Mouse (Mus musculus) thymus, adult 2 months (tissue): ENCODE results near the gene Smarca4. TPM values are rescaled to one million over a fixed set of nuclear protein-coding genes. Genes with fewer than 3 reads are reported as not detected.

Source experiments
- DNase-seq: peaks from one replicate; pipeline ENCODE4 v3.0.0; 2021
- H3K27ac ChIP-seq: fragments of 200-500 bp; 2 replicates; pipeline ENCODE4 v1.5.1; 2012; ENCODE audit warnings: low read length, control low read depth; ENCODE audit not compliant: control insufficient read depth, insufficient read depth
- H3K27me3 ChIP-seq: fragments of 200-500 bp; 2 replicates; pipeline ENCODE4 v1.6.1; 2012; ENCODE audit warnings: mild to moderate bottlenecking, low read length, moderate library complexity, mixed read lengths; ENCODE audit not compliant: control insufficient read depth, insufficient read depth
- H3K36me3 ChIP-seq: fragments of 200-500 bp; 2 replicates; pipeline ENCODE4 v1.6.1; 2012; ENCODE audit warnings: mild to moderate bottlenecking, low read length, moderate library complexity; ENCODE audit not compliant: control insufficient read depth, insufficient read depth
- H3K4me1 ChIP-seq: fragments of 200-500 bp; replicated peaks from 2 replicates; pipeline ENCODE4 v1.6.1; 2012; ENCODE audit warnings: low read length; ENCODE audit not compliant: control insufficient read depth, insufficient read depth
- H3K4me3 ChIP-seq: fragments of 200-500 bp; 2 replicates; pipeline ENCODE4 v1.5.1; 2012; ENCODE audit warnings: mild to moderate bottlenecking, low read length, control low read depth, moderate library complexity; ENCODE audit not compliant: control insufficient read depth, insufficient read depth
- CTCF ChIP-seq: fragments of 200-500 bp; IDR thresholded peaks from 2 replicates; pipeline ENCODE4 v1.5.1; 2012; ENCODE audit warnings: mild to moderate bottlenecking, control low read depth, low read length, moderate library complexity, borderline replicate concordance; ENCODE audit not compliant: control insufficient read depth, poor library complexity, insufficient read depth; ENCODE audit errors: extremely low read depth
- POLR2A ChIP-seq: fragments of 200-500 bp; IDR thresholded peaks from 2 replicates; pipeline ENCODE4 v1.6.1; 2012; ENCODE audit warnings: mild to moderate bottlenecking, low read length, control low read depth, moderate library complexity; ENCODE audit not compliant: control insufficient read depth, poor library complexity, insufficient read depth; ENCODE audit errors: extremely low read depth
- WGBS: fragments of 180-500 bp; shearing (Covaris S2); methylation state at CpG from one replicate; pipeline ENCODE4 v1.1.7; 2018; 5-methylcytosine and 5-hydroxymethylcytosine counted together
- polyA plus RNA-seq: library from polyadenylated mRNA; depleted of rRNA; stranded (reverse); fragments of >200 nt; gene quantifications from 2 replicates; pipeline ENCODE4 v1.2.3, GENCODE M21; 2012

The Smarca4 gene
- polyA plus RNA-seq, 1 experiment: 156 TPM

DNA sequence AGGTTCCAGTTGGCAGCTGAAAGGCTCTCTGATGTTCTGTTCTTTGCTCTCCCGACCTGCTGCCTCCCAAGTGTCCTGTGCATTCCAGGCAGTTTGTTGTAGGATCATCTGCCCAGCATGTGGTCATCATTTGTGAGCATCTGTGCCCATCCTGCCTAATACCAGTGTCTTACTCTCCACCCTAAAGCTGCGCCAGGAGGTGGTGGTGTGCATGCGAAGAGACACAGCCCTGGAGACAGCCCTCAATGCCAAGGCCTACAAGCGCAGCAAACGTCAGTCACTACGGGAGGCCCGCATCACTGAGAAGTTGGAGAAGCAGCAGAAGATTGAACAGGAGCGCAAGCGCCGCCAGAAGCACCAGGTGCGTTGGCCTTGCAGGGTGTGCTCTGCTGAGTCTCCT, 23.1 kb downstream of the Smarca4 start:
- 97% methylated on average over 11 of the region's 11 CpGs for WGBS
- TF ChIP-seq CTCF (no peak), POLR2A (no peak)
- no peaks in the 10 kb centered on the region for H3K27me3 ChIP-seq
- no peaks in the 10 kb centered on the region for H3K4me1 ChIP-seq
- no peak overlapping the region for H3K4me3 ChIP-seq
- no peak for DNase-seq
- H3K27ac ChIP-seq: no peak overlapping the region
- H3K36me3 ChIP-seq: peaks cover 98% of the 10 kb centered on the region

GRCm38 (mm10) chr9:21646366-21646765, 30.4 kb downstream of the Smarca4 start:
- H3K36me3 ChIP-seq: peaks cover 85% of the 10 kb centered on the region
- no peaks in the 10 kb centered on the region for H3K4me1 ChIP-seq
- no peak overlapping the region for H3K27ac ChIP-seq
- no peak overlapping the region for H3K4me3 ChIP-seq
- TF ChIP-seq CTCF (no peak), POLR2A (no peak)
- 98% methylated on average over 3 of the region's 3 CpGs for WGBS
- H3K27me3 ChIP-seq: no peaks in the 10 kb centered on the region
- no peak for DNase-seq

- Histone ChIP-seq H3K4me1 (peaks cover 3% of the 10 kb centered on the region; the same call in 1 of the 2 replicates), H3K36me3 (peaks cover 71% of the 10 kb centered on the region), H3K27ac (no peak overlapping the region), H3K27me3 (no peaks in the 10 kb centered on the region), H3K4me3 (no peak overlapping the region)
- DNase-seq: no peak
- WGBS: 91% methylated on average over 6 of the region's 6 CpGs
- TF ChIP-seq CTCF (no peak), POLR2A (no peak)
Measured at GRCm38 (mm10) chr9:21647721-21648120, 31.8 kb downstream of the Smarca4 start.

- Histone ChIP-seq H3K36me3 (peaks cover 49% of the 10 kb centered on the region), H3K27ac (peak overlapping the region; percentile 82), H3K4me3 (no peak overlapping the region), H3K4me1 (peaks cover 10% of the 10 kb centered on the region), H3K27me3 (no peaks in the 10 kb centered on the region)
- 8% methylated on average over 5 of the region's 5 CpGs for WGBS
- TF ChIP-seq CTCF: 0 out of 2 replicates have a peak, but pooled peaks have one; percentile 16
- TF ChIP-seq POLR2A: no peak
- DNase-seq: peak; percentile 55
Measured at GRCm38 (mm10) chr9:21652263-21652662, 36.3 kb downstream of the Smarca4 start.

- WGBS: 1% methylated on average over 2 of the region's 2 CpGs
- peak; percentile 6 for DNase-seq
- TF ChIP-seq POLR2A (no peak), CTCF (no peak)
- Histone ChIP-seq H3K4me3 (no peak overlapping the region), H3K27ac (peak overlapping the region; percentile 46), H3K36me3 (peaks cover 43% of the 10 kb centered on the region), H3K4me1 (peaks cover 10% of the 10 kb centered on the region), H3K27me3 (no peaks in the 10 kb centered on the region)
Measured at GRCm38 (mm10) chr9:21653253-21653652, 37.3 kb downstream of the Smarca4 start.

GRCm38 (mm10) chr9:21662034-21662433, 46.1 kb downstream of the Smarca4 start:
- WGBS: 89% methylated on average over 5 of the region's 5 CpGs
- DNase-seq: no peak
- Histone ChIP-seq H3K36me3 (peaks cover 92% of the 10 kb centered on the region), H3K27me3 (no peaks in the 10 kb centered on the region), H3K4me3 (no peak overlapping the region), H3K27ac (no peak overlapping the region), H3K4me1 (no peaks in the 10 kb centered on the region)
- TF ChIP-seq CTCF (no peak), POLR2A (no peak)

DNA sequence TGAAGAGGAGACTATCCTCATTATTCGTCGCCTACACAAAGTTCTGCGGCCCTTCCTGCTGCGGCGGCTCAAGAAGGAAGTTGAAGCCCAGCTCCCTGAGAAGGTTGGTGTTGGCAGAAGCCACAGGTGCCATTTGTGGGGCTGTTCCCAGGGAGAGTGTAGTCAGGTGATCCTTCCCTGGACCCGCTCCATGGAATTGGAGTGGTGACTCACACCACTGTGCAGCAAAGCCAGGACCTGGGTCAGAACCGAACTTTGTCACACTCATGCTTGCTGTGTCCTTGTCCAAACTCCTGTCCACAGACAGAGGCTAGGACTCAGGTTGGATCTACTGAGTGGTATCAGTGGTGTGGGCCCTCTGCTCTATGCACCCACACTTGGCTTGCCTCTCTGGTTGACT, 53.0 kb downstream of the Smarca4 start:
- Histone ChIP-seq H3K27ac (no peak overlapping the region), H3K27me3 (no peaks in the 10 kb centered on the region), H3K4me1 (no peaks in the 10 kb centered on the region), H3K36me3 (peaks cover 100% of the 10 kb centered on the region), H3K4me3 (no peak overlapping the region)
- no peak for TF ChIP-seq CTCF
- TF ChIP-seq POLR2A: no peak
- DNase-seq: no peak
- WGBS: 96% methylated on average over 7 of the region's 7 CpGs
